Mouse (Mus musculus) right cerebral cortex, adult 2 months (tissue): ENCODE measurements around the gene Hes5.

Experiments used
- DNase-seq, 2 experiments: peaks; one replicate each; pipeline ENCODE4 v3.0.0; 2021 to 2022; ENCODE audit warnings: low spot score in 2 of 2

Hes5 gene

DNA sequence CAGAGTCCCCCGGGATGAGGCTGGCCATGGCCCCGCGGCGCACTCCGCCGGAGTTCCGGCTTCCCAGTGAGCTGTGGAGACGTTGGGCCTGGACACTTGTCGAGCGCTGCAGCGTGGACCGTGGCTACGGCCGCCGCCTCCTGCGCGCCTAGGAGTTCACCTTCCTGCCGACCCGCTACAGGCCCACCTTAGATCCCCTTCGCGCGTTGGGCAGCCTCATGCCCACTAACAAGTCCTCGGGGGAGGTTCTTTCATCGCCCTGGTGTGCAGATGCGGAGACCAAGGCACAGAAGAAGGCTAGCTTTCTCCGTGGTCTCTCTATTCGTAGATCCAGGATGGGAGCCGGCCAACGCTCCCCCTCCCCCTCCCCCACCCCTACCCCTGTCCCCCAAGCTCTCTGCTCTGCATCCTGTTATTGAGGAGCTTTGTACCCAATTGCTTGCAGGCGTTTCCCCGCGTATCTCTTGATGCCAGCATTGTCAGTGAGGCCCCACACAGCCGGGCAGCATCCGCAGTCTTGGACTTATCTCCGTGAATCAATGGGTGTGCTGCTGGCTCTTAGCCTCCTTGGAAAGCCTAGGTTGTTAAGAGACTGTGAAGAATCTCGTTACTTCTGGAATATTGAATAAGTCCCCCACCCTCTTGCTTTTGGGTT, 4.0 kb downstream of the Hes5 start:
- peak in 1 of 2 experiments; percentile 31 for DNase-seq

DNA sequence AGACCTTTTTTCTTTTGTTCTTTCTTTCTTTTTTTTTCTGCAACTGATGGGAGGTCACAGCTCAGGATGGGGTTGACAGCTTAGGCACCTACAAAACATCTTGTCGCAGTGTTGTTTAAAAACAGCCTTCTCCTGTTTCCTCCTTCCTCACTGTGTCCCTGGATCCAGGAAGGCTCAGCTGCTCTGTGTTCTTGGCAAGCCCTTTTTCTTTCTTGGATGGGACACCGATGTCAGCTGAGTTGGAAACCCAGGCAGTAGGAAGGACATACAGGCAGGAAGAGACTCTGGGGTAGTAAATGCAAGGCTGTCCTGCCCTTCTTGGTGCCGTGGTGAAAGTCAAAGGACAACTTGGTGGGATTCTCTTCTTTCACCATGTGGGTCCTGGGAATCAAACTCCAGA, 5.1 kb downstream of the Hes5 start:
- no peak for DNase-seq

- DNase-seq: peak; percentile 72 to 73
Measured at GRCm38 (mm10) chr4:154967173-154967572, 6.5 kb downstream of the Hes5 start.

DNA sequence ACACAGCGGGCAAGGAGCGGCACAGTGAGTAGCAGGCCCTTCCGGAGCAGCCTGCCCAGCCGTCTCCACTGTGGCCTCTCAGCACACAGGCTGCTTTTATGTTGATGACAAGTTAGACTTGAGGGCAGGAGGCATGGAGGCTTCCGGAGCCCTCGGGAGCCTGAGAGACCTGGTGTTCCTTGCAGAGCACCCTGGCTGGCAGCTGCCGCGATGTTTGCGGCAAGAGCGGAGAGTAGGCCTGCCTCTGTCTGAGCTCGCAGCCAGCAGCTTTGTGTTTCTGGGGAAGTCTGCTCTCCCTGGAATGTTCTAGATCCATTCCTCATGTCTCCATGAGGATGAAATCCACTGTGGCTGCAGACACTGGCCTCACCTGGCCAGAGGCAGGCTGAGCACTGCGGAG, 11.8 kb downstream of the Hes5 start:
- DNase-seq: no peak

- no peak for DNase-seq
Measured at GRCm38 (mm10) chr4:154974163-154974611, 13.5 kb downstream of the Hes5 start.

DNA sequence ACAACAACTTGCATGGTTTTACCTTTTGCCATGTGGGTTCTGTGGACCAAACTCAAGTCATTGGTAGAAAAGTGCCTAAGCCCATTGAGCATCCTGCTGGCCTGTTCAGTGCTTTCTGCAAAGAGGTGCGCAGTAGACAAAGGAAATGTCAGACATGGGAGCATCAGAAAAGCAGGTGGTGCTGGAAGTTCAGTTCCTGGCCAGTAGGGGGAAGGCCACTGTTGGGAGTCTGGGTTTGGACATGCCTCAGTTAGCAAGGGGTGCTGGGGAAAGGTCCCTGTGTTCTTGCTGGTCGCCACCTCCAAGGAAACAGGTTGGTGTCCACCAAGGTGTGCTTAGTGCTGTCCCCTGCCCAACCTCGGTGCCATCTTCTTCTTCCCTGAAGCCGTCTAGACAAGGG, 19.4 kb downstream of the Hes5 start:
- DNase-seq: no peak

GRCm38 (mm10) chr4:154981076-154981475, 20.4 kb downstream of the Hes5 start:
- DNase-seq: no peak

- DNase-seq: peak; percentile 78 to 86
Measured at GRCm38 (mm10) chr4:154981530-154981929, 20.8 kb downstream of the Hes5 start.

- no peak for DNase-seq
Measured at GRCm38 (mm10) chr4:154982247-154983120, 21.8 kb downstream of the Hes5 start.

GRCm38 (mm10) chr4:154983767-154984166, 23.0 kb downstream of the Hes5 start:
- DNase-seq: no peak

- DNase-seq: no peak
Measured at GRCm38 (mm10) chr4:154985151-154985777, 24.5 kb downstream of the Hes5 start.

GRCm38 (mm10) chr4:154986096-154986495, 25.4 kb downstream of the Hes5 start:
- peak; percentile 70 to 80 for DNase-seq

DNA sequence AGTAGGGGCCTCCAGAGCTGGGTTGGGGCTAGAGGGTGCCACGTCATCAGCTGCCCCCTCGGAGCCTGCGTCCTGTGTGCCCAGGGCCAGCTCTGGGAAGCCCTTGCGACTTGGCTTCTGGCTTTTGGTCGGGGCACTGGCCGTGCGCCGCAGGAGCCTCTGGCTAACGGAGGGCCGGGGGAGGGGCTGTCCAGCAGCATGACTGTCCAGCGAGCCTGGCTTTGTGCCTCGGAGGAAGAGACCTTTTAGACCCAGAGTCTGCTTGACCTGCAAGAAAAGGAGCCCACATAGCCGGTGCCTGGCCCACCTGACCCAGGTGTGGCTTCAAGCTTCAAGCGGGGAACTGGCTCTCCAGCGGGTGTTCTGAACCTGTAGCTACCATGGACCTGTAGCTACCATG, 26.0 kb downstream of the Hes5 start:
- no peak for DNase-seq

GRCm38 (mm10) chr4:154994876-154995275, 34.2 kb downstream of the Hes5 start:
- DNase-seq: no peak

- no peak for DNase-seq
Measured at GRCm38 (mm10) chr4:154996572-154997154, 35.9 kb downstream of the Hes5 start.

- DNase-seq: no peak
Measured at GRCm38 (mm10) chr4:154999379-154999778, 38.7 kb downstream of the Hes5 start.

GRCm38 (mm10) chr4:155005278-155005677, 44.6 kb downstream of the Hes5 start:
- DNase-seq: no peak

DNA sequence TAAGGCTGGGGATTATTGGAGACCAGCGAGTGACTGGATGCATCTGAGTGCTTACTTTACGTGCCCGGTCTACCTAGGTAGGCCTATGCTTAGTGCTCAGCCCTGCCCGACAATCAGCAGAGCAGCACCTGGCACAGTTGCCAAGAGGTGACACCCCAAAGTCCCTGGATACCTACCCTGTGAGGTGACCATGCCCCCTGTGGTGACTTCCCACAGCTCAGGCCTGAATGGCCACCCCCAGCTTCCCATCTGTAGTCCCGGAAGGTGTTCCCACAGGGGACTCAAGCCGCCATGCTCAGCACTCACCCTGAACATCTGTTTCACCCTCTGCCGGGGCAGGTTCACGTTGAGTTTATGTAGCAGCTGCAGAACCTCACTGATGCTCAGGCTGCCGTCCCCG, 45.6 kb downstream of the Hes5 start:
- DNase-seq: no peak

GRCm38 (mm10) chr4:155007641-155008040, 46.9 kb downstream of the Hes5 start:
- DNase-seq: no peak

GRCm38 (mm10) chr4:155008075-155008474, 47.4 kb downstream of the Hes5 start:
- DNase-seq: no peak

DNA sequence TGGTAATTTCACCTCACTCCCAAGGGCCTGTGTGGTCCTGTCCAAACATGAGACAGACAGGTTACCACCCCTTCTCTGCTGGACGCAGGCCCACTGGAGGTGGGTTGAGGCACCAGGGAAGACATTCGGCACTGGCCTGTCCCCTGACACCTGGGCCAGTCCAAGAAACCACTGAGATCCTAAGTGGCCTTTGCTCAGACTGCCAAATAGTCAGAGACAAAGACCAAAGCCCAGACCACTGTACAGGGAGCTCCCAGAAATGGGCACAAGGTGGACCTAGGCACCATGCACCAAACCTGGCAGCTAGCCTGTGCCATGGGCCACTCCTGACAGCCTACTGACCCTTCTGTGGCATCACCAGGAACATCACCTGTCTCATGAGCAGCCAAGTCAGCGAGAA, 48.5 kb downstream of the Hes5 start:
- DNase-seq: no peak

- peak; percentile 15 to 47 for DNase-seq
Measured at GRCm38 (mm10) chr4:155010870-155011269, 50.1 kb downstream of the Hes5 start.
